Mouse (Mus musculus) MEL (cell line): ENCODE data around the gene Cdk2ap1. TPM values are rescaled to one million over a fixed set of nuclear protein-coding genes. Genes with fewer than 3 reads are reported as not detected.
A peak's percentile ranks its signal among the peaks of the same experiment; 100 is the strongest.

Experiments
- DNase-seq: peaks from one replicate; pipeline ENCODE4 v3.0.0; 2011; ENCODE audit warnings: low read depth, low spot score
- H3K27ac ChIP-seq: 2 replicates; pipeline ENCODE4 v1.5.1; 2012; ENCODE audit warnings: low read depth, mild to moderate bottlenecking, control low read depth, low read length, moderate library complexity; ENCODE audit not compliant: control insufficient read depth
- H3K27me3 ChIP-seq, 2 experiments: fragments of 150-350 bp in 1 of 2; sonication (generic) in 1 of 2; 2 replicates each; pipeline ENCODE4 v1.6.1; 2012; ENCODE audit warnings: low read length in 2 of 2, mild to moderate bottlenecking in 2 of 2, improper control_type of control experiment in 1 of 2, moderate library complexity in 1 of 2; ENCODE audit not compliant: insufficient read depth in 2 of 2, control insufficient read depth in 1 of 2
- H3K36me3 ChIP-seq, 2 experiments: 2 replicates each; pipeline ENCODE4 v1.6.1; 2012 to 2014; ENCODE audit warnings: low read length in 2 of 2, improper control_type of control experiment in 1 of 2, inconsistent platforms in 1 of 2, mild to moderate bottlenecking in 1 of 2; ENCODE audit not compliant: insufficient read depth in 2 of 2, control insufficient read depth in 1 of 2
- H3K4me1 ChIP-seq, 2 experiments: fragments of 150-350 bp in 1 of 2; sonication (generic) in 1 of 2; 2 replicates each; pipeline ENCODE4 v1.6.1; 2012; ENCODE audit warnings: low read length in 2 of 2, improper control_type of control experiment in 1 of 2, mild to moderate bottlenecking in 1 of 2; ENCODE audit not compliant: insufficient read depth in 2 of 2, control insufficient read depth in 1 of 2
- H3K4me3 ChIP-seq, 2 experiments: fragments of 150-350 bp in 1 of 2; sonication (generic) in 1 of 2; 2 replicates each; pipeline ENCODE4 v1.5.1; 2012; ENCODE audit warnings: low read depth in 2 of 2, low read length in 2 of 2, mild to moderate bottlenecking in 2 of 2, moderate library complexity in 2 of 2, control low read depth in 1 of 2, improper control_type of control experiment in 1 of 2; ENCODE audit not compliant: control insufficient read depth in 1 of 2, insufficient read depth in 1 of 2
- H3K79me2 ChIP-seq: 2 replicates; pipeline ENCODE4 v1.6.1; 2012; ENCODE audit warnings: mild to moderate bottlenecking, low read length, moderate library complexity; ENCODE audit not compliant: control insufficient read depth, poor library complexity, insufficient read depth
- H3K9ac ChIP-seq: 2 replicates; pipeline ENCODE4 v1.6.1; 2012; ENCODE audit warnings: low read depth, mild to moderate bottlenecking, control low read depth, low read length, moderate library complexity; ENCODE audit not compliant: control insufficient read depth, poor library complexity, severe bottlenecking
- H3K9me3 ChIP-seq: fragments of 150-350 bp; sonication (generic); replicated peaks from 2 replicates; pipeline ENCODE4 v1.6.1; 2012; ENCODE audit warnings: mild to moderate bottlenecking, low read length, improper control_type of control experiment, moderate library complexity; ENCODE audit not compliant: insufficient read depth
- BHLHE40 ChIP-seq: IDR thresholded peaks from 2 replicates; pipeline ENCODE4 v1.6.1; 2012; ENCODE audit warnings: low read depth, mild to moderate bottlenecking, inconsistent platforms, low read length, improper control_type of control experiment, borderline replicate concordance
- CHD2 ChIP-seq: IDR thresholded peaks from 2 replicates; pipeline ENCODE4 v1.6.1; 2011; ENCODE audit warnings: low read length, improper control_type of control experiment
- CTCF ChIP-seq, 3 experiments: IDR thresholded peaks in 2 of 3; conservative IDR thresholded peaks in 1 of 3; 2 replicates each; pipeline ENCODE4 v1.5.1; 2011 to 2012; ENCODE audit warnings: low read length in 3 of 3, low read depth in 2 of 3, mild to moderate bottlenecking in 2 of 3, improper control_type of control experiment in 1 of 3, inconsistent platforms in 1 of 3, mixed read lengths in 1 of 3, moderate library complexity in 1 of 3; ENCODE audit not compliant: control insufficient read depth in 1 of 3, insufficient read depth in 1 of 3, poor library complexity in 1 of 3, severe bottlenecking in 1 of 3
- GATA1 ChIP-seq: IDR thresholded peaks from 2 replicates; pipeline ENCODE4 v1.6.1; 2011; ENCODE audit warnings: low read depth, low read length, improper control_type of control experiment
- HCFC1 ChIP-seq: IDR thresholded peaks from 2 replicates; pipeline ENCODE4 v1.6.1; 2012; ENCODE audit warnings: low read depth, mild to moderate bottlenecking, inconsistent platforms, low read length, improper control_type of control experiment, moderate library complexity
- MAFK ChIP-seq: IDR thresholded peaks from 2 replicates; pipeline ENCODE4 v1.6.1; 2011; ENCODE audit warnings: low read depth, mild to moderate bottlenecking, low read length, improper control_type of control experiment, borderline replicate concordance
- MXI1 ChIP-seq: IDR thresholded peaks from 2 replicates; pipeline ENCODE4 v1.6.1; 2011; ENCODE audit warnings: mild to moderate bottlenecking, low read depth, low read length, improper control_type of control experiment
- POLR2AphosphoS5 ChIP-seq: IDR thresholded peaks from 2 replicates; pipeline ENCODE4 v1.6.1; 2012; ENCODE audit warnings: low read depth, borderline replicate concordance, mild to moderate bottlenecking, inconsistent platforms, low read length, moderate library complexity, mixed read lengths
- RCOR1 ChIP-seq: IDR thresholded peaks from 2 replicates; pipeline ENCODE4 v1.6.1; 2012; ENCODE audit warnings: low read depth, mild to moderate bottlenecking, inconsistent platforms, low read length, improper control_type of control experiment
- SIN3A ChIP-seq: IDR thresholded peaks from 2 replicates; pipeline ENCODE4 v1.6.1; 2012; ENCODE audit warnings: low read length, improper control_type of control experiment, inconsistent platforms
- SMC3 ChIP-seq: IDR thresholded peaks from 2 replicates; pipeline ENCODE4 v1.6.1; 2011; ENCODE audit warnings: low read depth, low read length, improper control_type of control experiment
- TAL1 ChIP-seq: IDR thresholded peaks from 2 replicates; pipeline ENCODE4 v1.6.1; 2012; ENCODE audit warnings: mild to moderate bottlenecking, inconsistent platforms, low read length, moderate library complexity, mixed read lengths
- TBP ChIP-seq: IDR thresholded peaks from 2 replicates; pipeline ENCODE4 v1.8.0; 2011; ENCODE audit warnings: low read depth, low read length, improper control_type of control experiment
- TCF12 ChIP-seq: IDR thresholded peaks from 2 replicates; pipeline ENCODE4 v1.6.1; 2014; ENCODE audit warnings: low read depth, mild to moderate bottlenecking, inconsistent platforms, low read length, improper control_type of control experiment, moderate library complexity
- polyA plus RNA-seq, 2 experiments: library from polyadenylated mRNA; stranded (reverse) in 1 of 2; unstranded in 1 of 2; fragments of >175 nt in 1 of 2; fragments of >200 nt in 1 of 2; gene quantifications; 2 replicates each; pipeline versions ENCODE4 v1.2.1 to v1.2.4; 2012; ENCODE audit warnings: low replicate concordance in 2 of 2, low read depth in 1 of 2; ENCODE audit not compliant: insufficient read length in 2 of 2, insufficient read depth in 1 of 2, missing spikeins in 1 of 2
- total RNA-seq: library from RNA; depleted of rRNA; stranded (reverse); fragments of 300-350 nt; gene quantifications from 2 replicates; pipeline ENCODE4 v1.2.3, GENCODE M21; 2012

Cdk2ap1 gene
- total and polyA plus RNA-seq, 3 experiments, result 110 to 430 TPM; not detected in 1

DNA sequence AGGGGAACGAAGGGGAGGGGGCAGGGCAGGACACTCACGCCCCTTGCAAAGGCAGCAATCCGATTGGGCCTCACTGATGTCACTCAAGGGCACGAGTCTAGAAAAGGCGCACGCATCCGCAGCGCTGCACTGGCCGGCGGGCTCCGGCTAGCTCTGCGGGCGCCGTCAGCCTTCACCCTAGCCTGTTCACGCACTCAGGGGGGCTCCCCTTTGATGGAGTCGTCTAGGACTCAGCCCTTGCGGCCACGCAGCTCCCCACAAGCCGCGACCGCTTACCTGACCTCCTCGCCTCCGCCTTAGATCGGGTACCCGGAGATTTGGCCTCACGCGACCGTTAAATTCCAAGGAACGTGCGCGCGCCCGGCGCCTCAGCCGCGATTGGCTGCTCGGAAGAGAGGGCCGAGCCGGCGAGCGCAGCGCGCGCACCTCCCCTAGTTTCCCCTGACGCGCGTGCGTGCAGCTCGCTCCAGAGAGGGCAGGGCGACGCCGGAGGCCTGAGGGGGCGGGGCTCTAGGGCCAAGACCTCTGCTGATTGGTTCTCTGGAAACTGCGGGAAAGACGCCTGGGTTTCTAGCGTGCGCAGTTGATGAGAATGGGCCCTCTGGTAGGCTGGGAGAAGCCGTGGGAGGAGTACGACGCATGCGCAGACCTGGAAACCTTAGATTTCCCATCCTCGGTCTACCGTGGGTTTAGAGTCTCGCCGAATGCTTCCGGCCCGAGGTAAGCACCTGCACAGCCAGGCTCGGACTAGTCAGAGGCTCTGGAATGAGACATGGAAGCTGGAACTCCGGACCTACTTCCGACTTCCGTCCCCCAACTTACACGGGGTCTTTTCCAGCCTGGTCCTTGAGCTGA lies 35.1 kb downstream of the Cdk2ap1 start, which contains the start of the genes Mphosph9 and 2810006K23Rik (continued):
- TF ChIP-seq CTCF (IDR thresholded peaks at IDR 0.05 in 2 of 3, conservative IDR thresholded peaks at IDR 0.05 in 1 of 3; ENCODE audit: control insufficient read depth in 1 of 3, insufficient read depth in 1 of 3, low read depth in 2 of 3, low read length in 3 of 3, poor library complexity in 1 of 3, severe bottlenecking in 1 of 3), result no peak
- 0 out of 2 replicates have a peak, but pooled peaks have one; percentile 14 for TF ChIP-seq TCF12
- peak; percentile 63 for TF ChIP-seq SIN3A
- no peak for TF ChIP-seq SMC3
- peak; percentile 36 for TF ChIP-seq MXI1

DNA sequence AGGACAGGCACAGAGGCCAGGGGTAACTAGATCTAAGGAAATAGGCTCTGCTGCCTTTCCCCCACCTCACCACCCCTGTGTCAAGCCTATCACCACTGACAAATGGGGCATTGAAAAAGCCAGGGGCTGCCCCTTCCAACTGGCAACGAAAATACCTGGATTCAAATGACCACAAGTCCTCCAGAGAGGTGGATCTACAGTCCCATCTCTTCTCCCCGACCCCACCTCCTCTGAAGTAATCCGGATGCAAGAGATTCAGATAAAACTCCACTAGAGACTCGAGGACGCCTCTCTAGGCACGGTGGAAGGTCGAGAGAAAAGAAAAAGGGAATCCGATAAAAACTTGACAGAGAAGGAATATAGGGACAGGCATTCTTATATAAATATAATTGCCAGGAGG lies 36.1 kb downstream of the Cdk2ap1 start:
- DNase-seq, result no peak
- peak overlapping the region; percentile 57 for H3K27ac ChIP-seq
- 0 out of 2 replicates have a peak, but pooled peaks have one; percentile 2 for TF ChIP-seq GATA1
- TF ChIP-seq CHD2, result no peak

GRCm38 (mm10) chr5:124317648-124318047 lies 45.2 kb downstream of the Cdk2ap1 start:
- Histone ChIP-seq H3K36me3 (peaks cover 6 to 12% of the 10 kb centered on the region in 2 experiments), H3K27me3 (no peaks in the 10 kb centered on the region), H3K4me1 (peaks cover 0 to 7% of the 10 kb centered on the region in 2 experiments; a peak in 2 of 4 replicates), H3K9ac (no peak overlapping the region), H3K4me3 (no peak overlapping the region), H3K79me2 (no peaks in the 10 kb centered on the region), H3K9me3 (no peaks in the 10 kb centered on the region), H3K27ac (no peak overlapping the region)
- DNase-seq, result no peak
- TF ChIP-seq HCFC1, result no peak
- TF ChIP-seq POLR2AphosphoS5, result no peak
- no peak for TF ChIP-seq BHLHE40
- TF ChIP-seq TAL1, result no peak
- TF ChIP-seq RCOR1, result no peak
- TF ChIP-seq MAFK, result no peak
- TF ChIP-seq TBP, result no peak
- TF ChIP-seq SIN3A, result no peak

More for the DNA sequence above, 36.1 kb downstream of the Cdk2ap1 start:
- Histone ChIP-seq H3K4me1 (peaks cover 4 to 9% of the 10 kb centered on the region in 2 experiments), H3K79me2 (peaks cover 13% of the 10 kb centered on the region), H3K9ac (peak overlapping the region; percentile 62), H3K27me3 (no peaks in the 10 kb centered on the region), H3K4me3 (peak overlapping the region; percentile 84 to 89), H3K9me3 (no peaks in the 10 kb centered on the region), H3K36me3 (peaks cover 0 to 17% of the 10 kb centered on the region in 2 experiments; a peak in 3 of 4 replicates)
